8 mouse cellular contexts compared by ENCODE assay signal in genomic region chr15:6080714-6081635, GRCm38 (mm10).
A peak's percentile ranks its signal among the peaks of the same experiment; 100 is the strongest.
DNase-seq lines count a peak whose midpoint lies in the region; ATAC-seq and TF ChIP-seq lines count a peak whose summit lies in the region.

No protein-coding gene starts in this region.

- peak; percentile 12 for DNase-seq in hindbrain, embryonic 10.5 days (ENCODE audit: low spot score)
- peak; percentile 60 for DNase-seq in gastrocnemius, adult 18-20 months (ENCODE audit: low spot score)
- peak; percentile 26 for DNase-seq in left cerebral cortex, postnatal 36 days (ENCODE audit: low spot score in 2 of 2)
- DNase-seq in midbrain, embryonic 14.5 days: peak; percentile 81
- peak; percentile 4 to 18 for DNase-seq in spleen, adult 2 months (ENCODE audit: low read depth in 1 of 2, low spot score in 2 of 2)

- no peak overlapping the region for H3K27ac ChIP-seq in hindbrain, embryonic 10.5 days
- H3K27ac ChIP-seq in hindbrain, embryonic 12.5 days: no peak overlapping the region
- H3K27ac ChIP-seq in brown adipose tissue, adult 24 weeks (replicated peaks; ENCODE audit: low read depth, low read length): no peak overlapping the region
- no peak overlapping the region for H3K27ac ChIP-seq in intestine, postnatal 0 days (ENCODE audit: low read depth, low read length)
- no peak overlapping the region for H3K27ac ChIP-seq in midbrain, embryonic 14.5 days (replicated peaks; ENCODE audit: low read depth, low read length)
- H3K27ac ChIP-seq in spleen, adult 2 months (ENCODE audit: insufficient read depth, low read length): no peak overlapping the region; the same call in 1 of the 2 replicates

- H3K4me2 ChIP-seq in hindbrain, embryonic 12.5 days (replicated peaks): no peak overlapping the region
- no peak overlapping the region; the same call in 1 of the 2 replicates for H3K4me2 ChIP-seq in intestine, postnatal 0 days (replicated peaks; ENCODE audit: low read depth)
- no peak overlapping the region for H3K4me2 ChIP-seq in midbrain, embryonic 14.5 days (ENCODE audit: low read length)

- intact Hi-C loops in left cerebral cortex, postnatal 36 days (cut with DNase I): loop anchor here (2.0 kb wide), 1 partner anchor 844 kb away; no protein-coding TSS in a partner anchor

- ATAC-seq in hindbrain, embryonic 12.5 days (ENCODE audit: low FRiP score): no peak
- peak; percentile 43; the same call in 1 of the 2 replicates for ATAC-seq in intestine, postnatal 0 days
- peak; percentile 73; the same call in 1 of the 2 replicates for ATAC-seq in midbrain, embryonic 14.5 days (ENCODE audit: low FRiP score, low TSS enrichment)

- no peak for TF ChIP-seq POLR2A in spleen, adult 2 months (IDR thresholded peaks at IDR 0.05; ENCODE audit: low read depth, low read length)

- H3K27me3 ChIP-seq in hindbrain, embryonic 10.5 days (ENCODE audit: insufficient read depth, poor library complexity, severe bottlenecking): no peaks in the 10 kb centered on the region
- H3K27me3 ChIP-seq in hindbrain, embryonic 12.5 days: no peaks in the 10 kb centered on the region
- H3K27me3 ChIP-seq in intestine, postnatal 0 days (replicated peaks; ENCODE audit: control insufficient read depth, insufficient read depth, low read length): no peaks in the 10 kb centered on the region
- H3K27me3 ChIP-seq in midbrain, embryonic 14.5 days (ENCODE audit: control insufficient read depth, insufficient read depth, low read length): no peaks in the 10 kb centered on the region
- no peaks in the 10 kb centered on the region for H3K27me3 ChIP-seq in spleen, adult 2 months (ENCODE audit: control insufficient read depth, insufficient read depth, low read length)

- no peaks in the 10 kb centered on the region for H3K4me1 ChIP-seq in hindbrain, embryonic 10.5 days (replicated peaks)
- H3K4me1 ChIP-seq in hindbrain, embryonic 12.5 days: no peaks in the 10 kb centered on the region
- H3K4me1 ChIP-seq in brown adipose tissue, adult 24 weeks (ENCODE audit: control insufficient read depth, insufficient read depth, insufficient read length, low read length): no peaks in the 10 kb centered on the region
- H3K4me1 ChIP-seq in intestine, postnatal 0 days (replicated peaks; ENCODE audit: control insufficient read depth, insufficient read depth, low read length): no peaks in the 10 kb centered on the region
- no peaks in the 10 kb centered on the region for H3K4me1 ChIP-seq in midbrain, embryonic 14.5 days (ENCODE audit: control insufficient read depth, insufficient read depth, low read length)
- no peaks in the 10 kb centered on the region for H3K4me1 ChIP-seq in spleen, adult 2 months (ENCODE audit: control insufficient read depth, insufficient read depth, insufficient read length)

- TF ChIP-seq CTCF in intestine, postnatal 0 days (IDR thresholded peaks at IDR 0.05; ENCODE audit: low read depth): peak; percentile 93
- TF ChIP-seq CTCF in spleen, adult 2 months (IDR thresholded peaks at IDR 0.05; ENCODE audit: extremely low read depth, insufficient read depth, insufficient read length, insufficient replicate concordance): peak; percentile 38; the same call in 1 of the 2 replicates

- H3K9me3 ChIP-seq in hindbrain, embryonic 10.5 days: no peaks in the 10 kb centered on the region
- H3K9me3 ChIP-seq in hindbrain, embryonic 12.5 days (replicated peaks): no peaks in the 10 kb centered on the region
- no peaks in the 10 kb centered on the region for H3K9me3 ChIP-seq in intestine, postnatal 0 days (ENCODE audit: control insufficient read depth)
- H3K9me3 ChIP-seq in midbrain, embryonic 14.5 days (ENCODE audit: control insufficient read depth, low read length): no peaks in the 10 kb centered on the region

- H3K36me3 ChIP-seq in hindbrain, embryonic 10.5 days: no peaks in the 10 kb centered on the region
- no peaks in the 10 kb centered on the region for H3K36me3 ChIP-seq in hindbrain, embryonic 12.5 days
- no peaks in the 10 kb centered on the region for H3K36me3 ChIP-seq in intestine, postnatal 0 days (ENCODE audit: control insufficient read depth, insufficient read depth)
- H3K36me3 ChIP-seq in midbrain, embryonic 14.5 days (ENCODE audit: control insufficient read depth, insufficient read depth, low read length): no peaks in the 10 kb centered on the region
- no peaks in the 10 kb centered on the region for H3K36me3 ChIP-seq in spleen, adult 2 months (ENCODE audit: control insufficient read depth, insufficient read depth, low read length)

- no peak overlapping the region for H3K9ac ChIP-seq in hindbrain, embryonic 12.5 days
- no peak overlapping the region for H3K9ac ChIP-seq in intestine, postnatal 0 days (ENCODE audit: low read depth, low read length)
- H3K9ac ChIP-seq in midbrain, embryonic 14.5 days (replicated peaks; ENCODE audit: low read length): no peak overlapping the region

- 53% methylated on average over 8 of the region's 8 CpGs for WGBS in hindbrain, embryonic 10.5 days
- 42% methylated on average over 8 of the region's 8 CpGs for WGBS in hindbrain, embryonic 12.5 days
- WGBS in intestine, postnatal 0 days: 52% methylated on average over 8 of the region's 8 CpGs
- WGBS in midbrain, embryonic 14.5 days: 58% methylated on average over 8 of the region's 8 CpGs
- WGBS in spleen, adult 2 months: 47% methylated on average over 8 of the region's 8 CpGs

- no peak overlapping the region for H3K4me3 ChIP-seq in hindbrain, embryonic 10.5 days
- H3K4me3 ChIP-seq in hindbrain, embryonic 12.5 days: no peak overlapping the region
- H3K4me3 ChIP-seq in brown adipose tissue, adult 24 weeks (ENCODE audit: insufficient read depth, low read depth, low read length): 0 out of 2 replicates have a peak overlapping the region, but pooled peaks have one; percentile 14
- no peak overlapping the region for H3K4me3 ChIP-seq in intestine, postnatal 0 days (ENCODE audit: low read depth, low read length)
- H3K4me3 ChIP-seq in midbrain, embryonic 14.5 days (replicated peaks; ENCODE audit: low read depth, low read length): no peak overlapping the region
- H3K4me3 ChIP-seq in spleen, adult 2 months (ENCODE audit: extremely low read depth, insufficient read depth, insufficient read length): no peak overlapping the region

Comparison
In these comparisons a context has a peak if more than half of its experiments do, and no peak if none do; other contexts are left out.
1. DNase-seq: peak in every context shown above with its lines; median percentile 81 in midbrain, embryonic 14.5 days; 60 in gastrocnemius, adult 18-20 months; 26 in left cerebral cortex, postnatal 36 days; 12 in hindbrain, embryonic 10.5 days; 11 in spleen, adult 2 months.